Mouse (Mus musculus) gastrocnemius, postnatal 36 days (tissue): ENCODE results near the gene Snx20. TPM values are rescaled to one million over a fixed set of nuclear protein-coding genes. Genes with fewer than 3 reads are reported as not detected.

ENCODE experiments used
- DNase-seq, 2 experiments: peaks; one replicate each; pipeline ENCODE4 v3.0.0; 2022
- intact Hi-C: fragments of 180-260 bp; cut with DNase I; formaldehyde crosslinking; loops from one replicate; pipeline ENCODE4 v1.15.1; 2025
- total RNA-seq, 2 experiments: library from RNA; stranded (reverse); gene quantifications; 2 replicates each; pipeline ENCODE4 v1.2.3; 2021

The Snx20 gene
- total RNA-seq, 2 experiments from 2014 or later = 0.37 to 0.43 TPM

- DNase-seq = no peak
- intact Hi-C loops = loop anchor here (10.0 kb wide), 1 partner anchor 155 kb away; no protein-coding TSS in a partner anchor
Observed at GRCm38 (mm10) chr8:88610271-88610670, 25.7 kb downstream of the Snx20 start.

GRCm38 (mm10) chr8:88609036-88609435 lies 26.9 kb downstream of the Snx20 start:
- intact Hi-C loops = no loop called here

GRCm38 (mm10) chr8:88605361-88606040 lies 30.4 kb downstream of the Snx20 start:
- intact Hi-C loops = no loop called here
- DNase-seq = no peak

More at GRCm38 (mm10) chr8:88609036-88609435, 26.9 kb downstream of the Snx20 start:
- no peak for DNase-seq

GRCm38 (mm10) chr8:88604065-88605038 lies 31.6 kb downstream of the Snx20 start:
- peak in 1 of 2 experiments; percentile 56 for DNase-seq
- intact Hi-C loops = no loop called here

- no peak for DNase-seq
- intact Hi-C loops = no loop called here
Observed at GRCm38 (mm10) chr8:88603446-88603989, 32.4 kb downstream of the Snx20 start.

GRCm38 (mm10) chr8:88599491-88599890 lies 36.4 kb downstream of the Snx20 start:
- intact Hi-C loops = no loop called here
- no peak for DNase-seq

DNA sequence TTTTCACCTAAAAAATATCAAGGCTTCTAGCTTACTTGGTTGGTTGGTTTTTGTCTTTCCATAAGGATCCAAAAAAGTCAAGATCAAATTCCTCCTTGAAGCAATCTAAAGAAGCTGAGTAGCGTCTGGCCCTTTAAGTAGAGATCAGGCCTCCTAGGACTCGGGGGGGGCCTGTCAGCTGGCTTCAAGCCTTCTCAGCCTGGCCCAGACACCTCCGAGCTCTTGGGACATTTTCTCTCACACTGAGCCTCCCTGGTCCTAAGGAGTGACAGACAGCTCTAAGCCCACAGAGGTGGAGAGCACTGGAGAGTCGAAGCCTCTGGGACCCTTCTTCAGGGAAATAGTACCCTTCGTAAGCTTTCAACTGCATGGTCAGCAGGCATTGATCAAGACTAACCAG lies 37.4 kb downstream of the Snx20 start:
- intact Hi-C loops = no loop called here
- no peak for DNase-seq

GRCm38 (mm10) chr8:88596042-88596441 lies 39.9 kb downstream of the Snx20 start:
- DNase-seq = no peak
- intact Hi-C loops = no loop called here

GRCm38 (mm10) chr8:88593947-88594346 lies 42.0 kb downstream of the Snx20 start:
- no peak for DNase-seq
- intact Hi-C loops = no loop called here

DNA sequence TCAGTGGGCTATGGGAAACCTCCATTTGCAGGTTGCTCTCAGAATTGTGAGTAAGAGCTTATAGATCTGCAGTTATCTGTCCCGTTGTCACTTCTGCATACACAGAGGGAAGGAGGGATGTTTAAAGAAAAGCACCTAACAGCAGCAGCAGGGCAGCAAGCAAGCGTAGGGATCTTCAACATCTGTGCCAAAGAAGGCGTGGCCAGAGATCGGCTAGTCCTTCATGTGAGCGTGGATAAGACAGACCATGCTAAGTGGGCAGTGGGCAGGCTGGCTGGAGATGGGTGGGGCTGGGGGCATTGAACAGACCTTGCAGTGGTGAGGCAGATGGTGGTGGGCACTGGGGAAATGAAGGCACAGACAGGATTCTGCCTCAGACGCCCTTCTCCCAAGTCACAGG lies 45.7 kb downstream of the Snx20 start:
- DNase-seq = no peak
- intact Hi-C loops = no loop called here

GRCm38 (mm10) chr8:88588205-88588889 lies 47.6 kb downstream of the Snx20 start:
- DNase-seq = no peak
- intact Hi-C loops = no loop called here

DNA sequence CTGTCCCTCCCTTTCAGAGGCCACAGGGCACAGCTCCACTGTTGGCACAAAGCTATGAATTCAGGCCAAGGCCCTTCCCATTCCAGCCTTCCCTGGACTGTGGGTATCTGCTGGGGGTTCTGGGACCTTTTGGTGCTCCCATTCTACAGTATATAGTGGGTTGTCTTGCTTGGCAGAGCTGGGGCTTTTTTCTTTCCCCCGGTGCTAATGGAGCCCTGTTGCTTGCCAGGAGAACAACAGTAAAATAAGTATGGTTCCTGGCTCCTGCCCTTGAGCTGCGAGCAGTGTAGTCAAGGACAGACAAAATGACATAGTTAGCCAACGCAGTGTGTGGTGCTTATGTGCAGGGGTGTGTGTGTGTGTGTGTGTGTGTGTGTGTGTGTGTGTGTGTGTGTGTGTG lies 52.1 kb downstream of the Snx20 start:
- no peak for DNase-seq
- intact Hi-C loops = no loop called here

DNA sequence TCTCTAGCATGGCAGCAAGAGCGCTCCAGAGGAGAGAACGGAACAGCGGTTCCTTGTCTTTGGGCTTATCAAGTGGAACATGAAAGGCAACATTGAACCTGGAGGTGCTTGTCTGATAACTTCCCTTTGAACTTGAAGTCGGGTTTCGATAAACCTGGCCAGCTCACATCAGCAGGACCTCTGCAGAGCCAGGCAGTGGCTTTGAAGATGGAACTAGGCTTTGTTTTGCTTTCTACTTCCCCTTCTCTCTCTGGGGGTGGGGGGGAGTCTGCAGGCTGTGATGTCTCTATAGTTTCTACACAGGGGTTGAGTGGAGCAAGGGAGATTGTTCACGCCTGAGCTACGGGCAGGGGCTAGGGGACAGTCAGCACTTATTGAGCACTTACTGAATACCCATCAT lies 55.1 kb downstream of the Snx20 start:
- DNase-seq = no peak
- intact Hi-C loops = no loop called here

DNA sequence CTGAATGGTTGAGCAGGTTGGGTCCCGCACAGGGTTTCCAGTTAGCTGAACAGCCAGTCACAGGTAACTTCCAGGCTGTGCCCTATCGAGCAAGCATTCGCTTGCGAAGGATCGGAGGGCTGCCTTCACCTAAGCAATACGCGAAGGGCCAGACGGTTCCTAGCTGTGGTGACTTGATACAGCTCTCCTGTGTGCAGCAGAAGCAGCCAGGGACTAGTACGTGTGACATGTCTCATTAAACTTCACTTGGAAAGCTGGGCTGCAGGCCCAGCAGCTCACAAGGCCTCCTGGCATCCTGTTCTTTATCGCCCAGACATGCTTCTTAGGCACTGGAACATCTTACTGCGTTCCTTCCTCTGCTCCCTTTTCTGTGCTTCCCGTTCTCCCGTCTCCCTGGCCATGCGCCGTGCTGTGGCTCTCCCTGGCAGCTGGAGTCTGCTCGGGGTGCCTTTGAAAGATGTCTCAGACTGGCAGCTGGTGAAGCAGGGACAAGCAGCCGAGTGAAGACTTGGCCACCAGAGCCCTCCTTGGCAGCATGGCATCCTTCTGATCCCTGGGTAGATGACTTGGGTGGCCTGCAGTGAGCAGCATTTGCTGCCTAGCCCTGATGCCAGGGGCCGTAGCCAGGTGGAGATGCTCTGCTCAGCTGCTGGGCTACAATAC lies 56.1 kb downstream of the Snx20 start:
- intact Hi-C loops = no loop called here

DNA sequence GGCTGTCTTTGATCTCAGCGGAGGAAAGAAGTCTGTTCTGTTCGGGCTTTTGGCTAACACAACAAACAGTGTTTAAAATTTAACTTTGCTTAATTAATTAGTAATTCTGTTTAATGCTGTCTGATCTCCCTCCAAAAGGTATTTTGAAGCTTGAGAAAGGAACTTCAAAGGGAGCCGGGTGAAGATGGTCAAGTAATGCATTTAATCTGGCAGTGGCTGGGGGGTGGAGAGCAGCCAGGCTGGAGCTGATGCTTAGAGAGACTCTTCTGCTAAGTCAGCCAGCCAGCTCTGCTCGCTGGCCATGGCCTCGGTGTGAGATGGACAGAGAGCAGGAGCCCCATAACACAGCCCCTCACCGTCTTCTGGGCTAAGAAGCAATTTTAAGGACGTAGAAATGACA lies 56.7 kb downstream of the Snx20 start:
- intact Hi-C loops = no loop called here
- no peak for DNase-seq

More for the DNA sequence above, 56.1 kb downstream of the Snx20 start:
- no peak for DNase-seq

DNA sequence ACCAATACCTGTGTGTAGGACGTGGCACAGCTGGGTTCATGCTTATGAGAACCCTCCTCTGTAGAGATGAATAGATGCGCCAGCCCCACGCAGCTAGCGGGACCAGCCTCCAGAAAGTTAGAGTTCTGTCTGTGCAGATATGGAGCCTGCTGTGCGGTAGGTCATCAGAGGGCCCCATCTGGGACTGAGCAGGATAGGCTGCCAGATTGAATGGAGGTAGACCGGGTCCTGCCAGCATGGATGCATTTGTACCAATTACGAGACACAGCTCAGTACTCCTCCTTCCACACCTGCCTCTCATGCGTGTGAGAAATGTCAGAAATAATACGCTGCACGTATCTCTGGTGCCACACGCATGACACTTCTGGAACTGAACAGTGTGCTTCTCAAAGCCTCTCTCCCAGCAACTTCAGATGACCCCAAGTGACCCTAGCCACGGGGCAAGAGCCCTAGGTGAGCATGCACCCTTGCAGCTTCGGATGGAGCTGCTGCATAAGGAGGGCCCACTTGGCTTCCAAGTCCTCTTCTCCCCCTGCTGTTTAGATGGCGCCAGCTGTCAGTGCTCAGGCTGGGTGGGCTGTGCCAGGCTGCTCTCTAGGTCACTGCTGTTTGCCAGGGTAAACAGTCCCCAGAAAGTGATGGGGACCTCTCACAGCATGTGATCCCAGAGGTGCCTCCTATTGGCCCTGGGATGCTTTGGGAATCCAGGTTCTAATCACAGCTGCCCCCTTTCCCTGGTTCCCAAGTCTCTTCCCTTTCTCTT lies 57.3 kb downstream of the Snx20 start:
- intact Hi-C loops = no loop called here
- DNase-seq = no peak

- DNase-seq = no peak
- intact Hi-C loops = no loop called here
Observed at GRCm38 (mm10) chr8:88577666-88578065, 58.3 kb downstream of the Snx20 start.
